7 mouse cellular contexts compared by ENCODE assay signal in genomic region chr10:111472686-111473510, GRCm38 (mm10). TPM values are rescaled to one million over a fixed set of nuclear protein-coding genes. Genes with fewer than 3 reads are reported as not detected.
DNase-seq lines count a peak whose midpoint lies in the region; ATAC-seq lines count a peak whose summit lies in the region.

TSS of gene Nap1l1 (plus strand) at chr10:111473223.

- H3K9me3 ChIP-seq in embryonic facial prominence, embryonic 12.5 days: no peaks in the 10 kb centered on the region
- H3K9me3 ChIP-seq in limb, embryonic 11.5 days (ENCODE audit: control insufficient read depth, low read length): no peaks in the 10 kb centered on the region
- no peaks in the 10 kb centered on the region for H3K9me3 ChIP-seq in midbrain, embryonic 14.5 days (ENCODE audit: control insufficient read depth, low read length)

- H3K4me2 ChIP-seq in embryonic facial prominence, embryonic 12.5 days (replicated peaks): peak within 1 kb of the TSS; percentile 74
- peak within 1 kb of the TSS; percentile 66 for H3K4me2 ChIP-seq in limb, embryonic 11.5 days (ENCODE audit: low read depth, severe bottlenecking)
- H3K4me2 ChIP-seq in midbrain, embryonic 14.5 days (ENCODE audit: low read length): peak within 1 kb of the TSS; percentile 76

- peak; percentile 99 for ATAC-seq in embryonic facial prominence, embryonic 12.5 days (ENCODE audit: insufficient number of reproducible peaks, insufficient read depth, low FRiP score, low TSS enrichment)
- peak; percentile 99 for ATAC-seq in limb, embryonic 11.5 days (ENCODE audit: insufficient number of reproducible peaks, low FRiP score, low TSS enrichment, low read depth)
- peak; percentile 99 for ATAC-seq in midbrain, embryonic 14.5 days (ENCODE audit: low FRiP score, low TSS enrichment)

- no peaks in the 10 kb centered on the region for H3K27me3 ChIP-seq in embryonic facial prominence, embryonic 12.5 days
- no peaks in the 10 kb centered on the region for H3K27me3 ChIP-seq in limb, embryonic 11.5 days (ENCODE audit: control insufficient read depth, insufficient read depth, low read length)
- H3K27me3 ChIP-seq in midbrain, embryonic 14.5 days (ENCODE audit: control insufficient read depth, insufficient read depth, low read length): no peaks in the 10 kb centered on the region

- no peaks in the 10 kb centered on the region for H3K36me3 ChIP-seq in embryonic facial prominence, embryonic 12.5 days
- no peaks in the 10 kb centered on the region for H3K36me3 ChIP-seq in limb, embryonic 11.5 days (ENCODE audit: control insufficient read depth, insufficient read depth, low read length)
- H3K36me3 ChIP-seq in midbrain, embryonic 14.5 days (ENCODE audit: control insufficient read depth, insufficient read depth, low read length): no peaks in the 10 kb centered on the region

- peak within 1 kb of the TSS; percentile 97 for H3K27ac ChIP-seq in embryonic facial prominence, embryonic 12.5 days
- peak within 1 kb of the TSS; percentile 91 for H3K27ac ChIP-seq in limb, embryonic 11.5 days (replicated peaks; ENCODE audit: low read depth, low read length)
- H3K27ac ChIP-seq in midbrain, embryonic 14.5 days (replicated peaks; ENCODE audit: low read depth, low read length): peak within 1 kb of the TSS; percentile 98

- DNase-seq in adrenal gland, postnatal 25 days: peak; percentile 95
- DNase-seq in heart, adult 11 months: peak; percentile 100
- DNase-seq in kidney, adult 18-20 months: peak; percentile 96
- peak; percentile 99 for DNase-seq in limb, embryonic 11.5 days (ENCODE audit: low spot score)
- DNase-seq in midbrain, embryonic 14.5 days: peak; percentile 99
- peak; percentile 98 for DNase-seq in spleen, adult 18-20 months

- peaks cover 20% of the 10 kb centered on the region for H3K4me1 ChIP-seq in embryonic facial prominence, embryonic 12.5 days
- 0 out of 2 replicates have a peak, but pooled peaks cover 2% of the 10 kb centered on the region for H3K4me1 ChIP-seq in limb, embryonic 11.5 days (ENCODE audit: control insufficient read depth, insufficient read depth, low read length)
- H3K4me1 ChIP-seq in midbrain, embryonic 14.5 days (ENCODE audit: control insufficient read depth, insufficient read depth, low read length): peaks cover 40% of the 10 kb centered on the region

- H3K9ac ChIP-seq in embryonic facial prominence, embryonic 12.5 days: peak within 1 kb of the TSS; percentile 97
- H3K9ac ChIP-seq in limb, embryonic 11.5 days (ENCODE audit: low read length): peak within 1 kb of the TSS; percentile 98
- peak within 1 kb of the TSS; percentile 96 for H3K9ac ChIP-seq in midbrain, embryonic 14.5 days (replicated peaks; ENCODE audit: low read length)

- H3K4me3 ChIP-seq in embryonic facial prominence, embryonic 12.5 days: peak within 1 kb of the TSS; percentile 96
- H3K4me3 ChIP-seq in limb, embryonic 11.5 days (ENCODE audit: low read depth, low read length): peak within 1 kb of the TSS; percentile 79
- peak within 1 kb of the TSS; percentile 92 for H3K4me3 ChIP-seq in midbrain, embryonic 14.5 days (replicated peaks; ENCODE audit: low read depth, low read length)

- WGBS in embryonic facial prominence, embryonic 12.5 days: under 1% methylated on average over 61 of the region's 80 CpGs
- under 1% methylated on average over 57 of the region's 80 CpGs for WGBS in limb, embryonic 11.5 days
- WGBS in midbrain, embryonic 14.5 days: under 1% methylated on average over 67 of the region's 80 CpGs

RNA-seq across cellular contexts. Expression of gene Nap1l1, which starts in this region (rescaled TPM):
- 150 and 162 TPM in 2 replicates for total RNA-seq in adrenal gland, postnatal 25 days (2021)
- 286 and 315 TPM in 2 replicates for polyA plus RNA-seq in embryonic facial prominence, embryonic 12.5 days (2016; fragmentation: Nextera tagmentation; extraction: Ambion mirVana)
- polyA plus RNA-seq in limb, embryonic 11.5 days (2014; fragmentation: Nextera tagmentation; extraction: Ambion mirVana): 415 and 416 TPM in 2 replicates
- 182 and 206 TPM in 2 replicates for polyA plus RNA-seq in midbrain, embryonic 14.5 days (2014; fragmentation: Nextera tagmentation; extraction: Ambion mirVana)

Comparison
In these comparisons a context has a peak if more than half of its experiments do, and no peak if none do; other contexts are left out.
1. Peak in every context shown above with its lines: DNase-seq, ATAC-seq, H3K4me3 ChIP-seq and H3K27ac ChIP-seq.